Mouse (Mus musculus) layer of hippocampus, postnatal 14 days (tissue): ENCODE results near the gene Zbbx. TPM values are rescaled to one million over a fixed set of nuclear protein-coding genes. Genes with fewer than 3 reads are reported as not detected.

Experiments
- DNase-seq, 2 experiments: peaks; one replicate each; pipeline ENCODE4 v3.0.0; 2021 to 2022; ENCODE audit warnings: low spot score in 2 of 2, mixed read lengths in 1 of 2
- long read RNA-seq, 2 experiments: library from polyadenylated mRNA; stranded (forward); transcript quantifications; one replicate each; pipeline ENCODE4 v2.0.0; 2021
- total RNA-seq, 2 experiments: library from RNA; stranded (reverse); gene quantifications; 2 replicates each; pipeline ENCODE4 v1.2.3; 2021

Gene Zbbx
- total RNA-seq, result 1 to 10 TPM; 3.2 to 3.7 TPM
- long read RNA-seq, experiment 1, partial matches to known transcripts, result 1 of 2 reads
- long read RNA-seq, experiment 1, other reads (novel, unspliced or antisense), result 1 of 2 reads
- long read RNA-seq, experiment 2, result 0 reads

DNA sequence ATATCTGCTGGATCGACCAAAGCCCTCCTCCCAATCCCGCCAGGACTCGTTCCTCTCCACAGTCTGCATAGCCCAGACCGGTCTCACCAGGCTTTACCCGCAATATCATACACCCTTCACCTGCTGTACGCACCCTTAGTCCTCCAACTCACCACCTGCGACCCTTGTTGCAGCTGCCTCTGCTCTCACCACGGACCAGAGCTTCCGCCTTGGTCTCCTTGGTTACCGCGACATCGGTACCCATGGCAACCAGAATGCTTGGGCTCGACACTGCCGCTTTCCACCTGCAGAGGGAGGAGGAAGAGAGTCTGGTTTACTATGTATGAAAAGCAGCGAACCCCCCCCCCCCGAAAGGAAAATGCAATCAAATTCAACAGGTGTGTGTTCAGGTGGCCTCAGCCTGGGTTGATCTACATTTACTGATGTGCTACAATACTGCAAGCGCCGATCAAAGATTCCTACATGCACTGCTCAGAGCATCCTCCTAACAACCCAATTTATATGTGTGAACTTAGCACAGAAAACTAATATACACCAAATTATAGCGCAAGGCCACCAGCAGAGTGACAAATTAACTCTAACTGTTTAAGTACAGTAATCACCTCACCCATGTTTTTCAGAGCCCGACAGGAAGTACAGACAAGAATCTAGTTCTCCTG lies at the start of gene Zbbx:
Gene Zbbx (minus strand): TSS at position 197 of the 659 bp plus-strand sequence.
- peak; percentile 58 to 66 for DNase-seq

DNA sequence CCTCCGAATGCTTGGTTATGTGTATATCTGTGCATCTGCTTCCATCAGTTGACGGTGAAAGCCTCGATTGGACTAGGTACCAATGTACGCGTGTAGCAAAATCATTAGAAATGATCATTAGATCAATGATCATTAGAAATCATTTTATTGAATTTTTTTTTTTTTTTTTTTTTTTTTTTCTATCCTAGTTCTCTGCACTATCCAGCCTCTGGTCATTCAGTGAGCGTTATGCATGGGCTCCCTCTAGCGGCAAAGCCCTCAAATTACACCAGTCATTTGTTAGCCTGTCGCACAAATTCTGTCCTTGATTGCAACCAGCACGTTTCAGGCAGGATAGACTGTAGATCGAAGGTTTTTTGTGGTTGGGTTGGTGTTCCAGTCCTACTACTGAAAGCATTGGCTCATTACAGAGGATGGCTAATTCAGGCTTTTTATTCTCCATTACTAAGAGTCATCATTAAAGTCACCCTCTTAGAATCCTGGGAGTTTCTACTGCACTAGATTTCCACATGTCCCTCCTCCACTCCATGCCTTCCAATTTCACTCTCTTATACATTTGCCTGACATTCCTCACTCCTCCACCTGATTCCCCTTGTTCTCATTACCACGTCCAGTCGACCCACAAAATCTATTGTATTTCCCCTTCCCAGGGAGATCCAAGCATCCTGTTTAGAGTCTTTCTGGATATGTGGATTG lies 38.1 kb upstream of the Zbbx start:
- DNase-seq, result peak; percentile 13 to 43

DNA sequence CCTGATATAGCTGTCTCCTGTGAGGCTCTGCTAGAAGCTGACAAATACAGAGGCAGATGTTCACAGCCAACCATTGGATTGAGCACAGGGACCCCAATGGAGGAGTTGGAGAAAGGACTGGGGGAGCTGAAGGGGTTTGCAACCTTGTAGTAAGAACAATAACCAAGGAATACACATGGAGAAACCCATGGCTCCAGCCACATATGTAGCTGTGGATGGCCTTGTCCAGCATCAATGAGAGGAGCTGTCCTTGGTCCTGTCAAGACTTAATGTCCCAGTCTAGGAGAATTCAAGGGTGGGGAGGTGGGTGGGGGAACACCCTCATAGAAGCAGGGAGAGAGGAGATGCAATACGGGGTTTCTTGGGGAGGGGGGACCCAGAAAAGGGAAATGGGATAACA lies 17.8 kb upstream of the Zbbx start:
- DNase-seq, result no peak

DNA sequence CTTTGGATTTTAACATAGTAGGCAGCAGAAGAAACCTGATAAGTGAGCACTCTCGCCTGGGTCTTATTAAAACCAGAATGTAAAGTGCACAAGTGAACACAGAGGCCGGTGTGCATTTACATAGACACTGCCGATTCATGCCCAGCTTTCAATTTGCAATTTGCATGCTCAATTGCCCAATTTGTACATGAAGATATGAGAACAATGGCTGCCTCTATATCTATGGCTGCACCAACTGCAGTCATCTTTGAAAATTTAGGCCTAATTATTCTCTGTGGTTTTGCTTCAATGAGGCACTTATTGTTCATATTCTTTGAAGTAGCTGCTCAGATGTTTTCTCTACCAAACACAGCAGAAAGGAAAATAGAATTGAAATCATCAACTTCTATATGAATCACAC lies 23.0 kb downstream of the Zbbx start:
- no peak for DNase-seq

DNA sequence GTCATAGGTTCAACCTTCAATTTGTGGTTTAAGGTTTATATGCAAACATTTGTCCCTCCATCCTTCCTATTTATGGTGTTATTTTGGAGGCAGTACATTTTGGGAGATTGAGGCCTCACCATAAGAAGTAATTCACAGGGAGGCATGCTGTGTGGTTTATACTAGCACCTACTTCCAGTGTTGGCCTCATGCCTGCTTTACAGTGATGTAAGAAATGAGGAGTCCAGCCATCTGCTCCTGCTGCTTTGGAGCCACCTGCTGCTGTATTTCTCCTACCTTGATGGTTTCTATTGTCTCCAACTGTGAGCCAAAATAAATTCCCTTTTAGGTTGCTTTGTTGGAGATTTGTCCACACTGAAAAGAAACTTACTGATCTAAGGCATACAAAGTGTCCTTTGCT lies 60.0 kb downstream of the Zbbx start:
- no peak for DNase-seq

DNA sequence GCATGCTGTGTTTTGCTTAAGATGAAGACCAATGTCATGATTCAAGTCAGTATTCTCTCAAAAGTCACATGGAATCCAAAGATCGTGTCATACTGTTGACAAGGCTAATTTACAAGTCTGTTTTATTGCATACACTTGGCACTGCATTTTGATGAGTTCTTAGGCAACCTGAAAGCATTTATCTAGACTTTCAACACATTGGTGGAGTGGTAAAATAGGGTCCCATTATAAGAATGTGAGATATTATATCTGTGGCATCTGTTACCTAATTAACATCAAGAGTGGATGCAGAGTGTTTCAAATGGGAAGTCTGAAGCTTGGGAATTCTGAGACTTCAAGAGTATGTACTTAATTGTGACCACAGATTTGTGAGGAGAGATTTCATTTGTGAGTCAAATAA lies 79.1 kb downstream of the Zbbx start:
- DNase-seq, result no peak

DNA sequence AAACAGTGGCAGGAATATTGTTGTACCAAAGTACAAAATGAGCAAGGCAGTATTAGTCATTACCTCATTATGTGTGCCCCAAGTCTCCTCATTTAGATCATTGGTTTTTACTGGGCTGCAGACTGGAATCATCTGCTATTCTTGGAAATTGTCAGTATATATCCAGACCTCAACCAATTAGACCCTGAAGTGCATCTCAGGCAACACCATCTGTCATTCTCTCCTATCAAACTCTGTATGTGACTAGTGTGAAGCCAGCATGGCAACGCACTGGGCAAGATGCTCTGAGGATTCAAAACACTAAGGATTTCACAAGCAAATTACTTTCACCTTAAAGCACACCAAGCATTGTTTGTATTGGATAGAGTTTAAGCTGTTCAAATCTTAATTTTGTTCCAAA lies 85.9 kb downstream of the Zbbx start:
- DNase-seq, result peak in 1 of 2 experiments; percentile 49

DNA sequence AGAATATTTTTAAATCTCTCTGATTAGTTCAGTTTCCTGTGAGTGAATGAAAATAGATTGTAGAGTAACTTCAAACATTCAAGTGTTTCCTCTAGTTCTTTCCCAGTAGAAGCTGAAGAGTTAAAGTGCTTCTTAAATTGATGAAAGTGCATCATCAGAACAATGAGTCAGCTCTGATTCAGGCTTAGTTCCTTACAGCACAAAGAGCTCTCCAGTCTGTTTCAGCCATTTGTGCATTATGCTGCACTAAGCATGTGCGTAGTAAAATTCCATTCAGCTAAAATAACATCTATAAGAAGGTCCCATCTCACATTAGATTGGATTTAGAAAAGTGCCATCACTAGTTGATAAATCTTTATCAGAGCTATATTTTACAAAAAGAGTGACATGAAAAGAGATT lies 155.1 kb downstream of the Zbbx start:
- peak in 1 of 2 experiments; percentile 16 for DNase-seq

Other genes starting within 250 kb of the Zbbx start
- gene Serpini2, start 105.0 kb upstream of the Zbbx start, total RNA-seq, result not detected